Mouse (Mus musculus): ENCODE measurements at regions not wholly inside any gene's neighbourhood (a gene's known extent, or its start where the extent isn't known, plus 50 kb on each side); places are given as distances from the start of the nearest gene placed in this dataset.

DNA sequence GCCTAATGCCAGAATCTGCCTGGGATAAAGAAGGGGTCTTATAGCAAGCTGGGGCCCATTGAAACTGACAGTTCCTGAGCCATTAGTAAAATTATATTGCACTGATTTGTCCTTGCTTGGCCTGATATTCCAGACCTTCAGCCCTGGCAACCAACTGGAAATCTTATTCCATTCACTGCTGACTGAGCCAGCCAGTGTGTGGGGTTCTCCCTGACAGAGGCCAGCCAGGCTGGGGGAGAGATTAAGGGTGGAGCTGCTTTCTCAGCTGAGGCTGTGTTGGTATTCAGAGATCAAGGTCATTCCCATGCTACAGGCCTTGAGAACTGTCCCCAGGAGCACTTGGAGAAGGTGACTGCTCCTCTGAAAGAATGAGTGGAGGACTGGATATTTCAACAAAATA, 226.9 kb downstream of the Ar start:
- DNase-seq, result peak; percentile 39

DNA sequence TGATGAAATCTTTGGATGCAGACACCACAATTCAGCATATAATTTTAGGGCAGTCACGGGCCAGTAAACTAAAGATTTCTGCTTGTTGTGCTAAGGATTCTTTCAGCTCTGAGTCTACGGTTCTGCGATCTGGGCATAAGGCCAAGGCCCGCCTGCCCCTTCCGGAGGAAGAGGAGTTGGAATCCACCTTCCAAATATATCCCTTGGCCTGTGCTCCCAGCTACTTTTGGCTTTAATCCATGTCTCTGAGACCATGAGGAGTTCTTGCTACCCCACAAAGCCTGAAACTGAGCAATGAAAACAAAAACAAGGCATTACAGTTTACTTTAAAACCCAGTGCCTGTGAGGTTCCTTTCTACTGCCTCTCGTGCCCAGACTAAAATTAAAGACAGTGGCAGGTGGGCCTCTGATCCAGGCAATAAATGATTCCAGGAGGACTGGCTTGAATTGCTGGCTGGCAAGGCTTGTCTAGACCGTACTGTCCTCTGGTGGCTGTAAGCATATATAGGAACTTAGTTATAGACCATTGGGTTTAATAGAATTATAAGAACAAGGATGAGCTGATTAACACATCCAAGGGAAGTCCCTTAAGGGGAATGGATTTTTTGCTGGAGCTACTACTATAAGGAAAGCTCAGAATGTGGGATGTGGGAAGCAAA, 231.8 kb downstream of the Ar start:
- DNase-seq, result peak; percentile 53

GRCm38 (mm10) chrX:98384017-98384416, 235.4 kb downstream of the Ar start:
- no peak for DNase-seq

- DNase-seq, result no peak
These were observed 243.8 kb downstream of the Ar start for GRCm38 (mm10) chrX:98392376-98392775.

- DNase-seq, result no peak
These were observed 260.5 kb downstream of the Ar start for GRCm38 (mm10) chrX:98409090-98409489.

DNA sequence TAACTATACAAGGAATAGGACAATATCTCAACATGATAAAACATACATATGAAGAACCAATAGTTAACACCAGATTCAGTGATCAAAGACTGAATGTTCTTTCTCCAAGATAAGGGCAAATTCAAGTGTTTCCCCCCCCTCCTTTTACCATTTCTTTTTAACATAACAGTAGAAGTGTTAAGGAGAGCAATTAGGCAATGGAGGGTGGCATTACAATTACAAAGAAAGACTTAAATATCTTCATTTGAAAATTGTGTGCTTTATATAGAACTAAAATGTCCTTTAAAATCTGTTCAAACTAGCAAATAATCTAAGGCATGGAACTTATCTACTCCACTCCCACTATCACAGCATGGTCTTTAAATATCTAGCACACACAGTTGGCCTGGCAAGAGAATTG, 270.9 kb downstream of the Ar start:
- DNase-seq, result no peak

- peak; percentile 13 for DNase-seq
These were observed 303.5 kb downstream of the Ar start for GRCm38 (mm10) chrX:98452026-98452425.

DNA sequence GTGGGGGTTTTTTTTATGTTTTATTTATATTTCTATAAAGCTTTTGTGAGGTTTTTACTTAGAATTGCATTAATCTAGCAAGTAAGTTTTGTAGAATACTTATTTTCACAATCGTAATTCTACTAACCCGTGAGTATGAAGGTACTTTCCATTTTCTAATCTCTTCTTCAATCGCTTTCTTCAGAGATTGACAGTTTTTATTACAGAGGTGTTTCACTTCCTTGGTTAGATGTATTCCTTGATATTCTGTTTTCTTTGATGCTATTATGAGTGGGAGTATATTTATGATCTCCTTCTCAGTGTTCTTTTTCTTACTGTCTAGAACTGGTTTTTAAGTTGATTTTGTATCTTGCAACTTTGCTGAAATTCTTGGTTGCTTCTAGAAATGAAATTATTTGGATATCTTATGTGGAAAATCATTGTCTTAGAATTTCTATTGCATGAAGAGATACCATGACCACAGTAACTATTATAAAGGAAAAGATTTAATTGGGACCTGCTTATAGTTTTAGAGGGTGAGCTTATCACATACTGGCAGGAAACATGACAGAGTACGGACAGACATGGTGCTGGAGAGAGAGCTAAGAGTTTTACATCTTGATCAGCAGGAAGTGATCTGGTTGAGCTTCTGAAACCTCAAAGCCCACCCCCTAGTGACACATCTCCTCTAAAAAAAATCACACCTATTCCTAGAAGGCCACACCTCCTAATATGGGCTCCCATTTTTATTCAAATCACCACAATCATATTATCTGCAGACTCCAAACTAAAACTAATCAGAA, 328.1 kb downstream of the Ar start:
- no peak for DNase-seq
